Mouse (Mus musculus) monocyte, adult 2 months (primary cell): Measurements from ENCODE around the gene Atp11a.

Source experiments
- DNase-seq, 2 experiments: peaks; one replicate each; pipeline ENCODE4 v3.0.0; 2022; ENCODE audit warnings: low spot score in 2 of 2, low read depth in 1 of 2

The Atp11a gene

GRCm38 (mm10) chr8:12769296-12769695, 12.5 kb downstream of the Atp11a start:
- no peak for DNase-seq

GRCm38 (mm10) chr8:12772319-12772718, 15.5 kb downstream of the Atp11a start:
- DNase-seq = no peak

- DNase-seq = no peak
Observed at GRCm38 (mm10) chr8:12773914-12774313, 17.1 kb downstream of the Atp11a start.

- no peak for DNase-seq
Observed at GRCm38 (mm10) chr8:12774872-12775298, 18.1 kb downstream of the Atp11a start.

GRCm38 (mm10) chr8:12775302-12775975, 18.6 kb downstream of the Atp11a start:
- no peak for DNase-seq

- no peak for DNase-seq
Observed at GRCm38 (mm10) chr8:12776166-12776565, 19.4 kb downstream of the Atp11a start.

- no peak for DNase-seq
Observed at GRCm38 (mm10) chr8:12777171-12777570, 20.4 kb downstream of the Atp11a start.

GRCm38 (mm10) chr8:12779541-12779940, 22.7 kb downstream of the Atp11a start:
- DNase-seq = no peak

GRCm38 (mm10) chr8:12785508-12785907, 28.7 kb downstream of the Atp11a start:
- no peak for DNase-seq

- no peak for DNase-seq
Observed at GRCm38 (mm10) chr8:12786261-12786957, 29.6 kb downstream of the Atp11a start.

GRCm38 (mm10) chr8:12786958-12787301, 30.1 kb downstream of the Atp11a start:
- DNase-seq = no peak

GRCm38 (mm10) chr8:12787427-12787826, 30.6 kb downstream of the Atp11a start:
- DNase-seq = no peak

- DNase-seq = no peak
Observed at GRCm38 (mm10) chr8:12788695-12789094, 31.9 kb downstream of the Atp11a start.

- no peak for DNase-seq
Observed at GRCm38 (mm10) chr8:12795011-12795671, 38.3 kb downstream of the Atp11a start.

- no peak for DNase-seq
Observed at GRCm38 (mm10) chr8:12799099-12799498, 42.3 kb downstream of the Atp11a start.

GRCm38 (mm10) chr8:12799832-12800231, 43.0 kb downstream of the Atp11a start:
- DNase-seq = no peak

GRCm38 (mm10) chr8:12800246-12800645, 43.4 kb downstream of the Atp11a start:
- DNase-seq = no peak

GRCm38 (mm10) chr8:12801586-12801985, 44.8 kb downstream of the Atp11a start:
- DNase-seq = no peak

GRCm38 (mm10) chr8:12803121-12803520, 46.3 kb downstream of the Atp11a start:
- no peak for DNase-seq

- DNase-seq = no peak
Observed at GRCm38 (mm10) chr8:12804909-12805308, 48.1 kb downstream of the Atp11a start.

GRCm38 (mm10) chr8:12805569-12805968, 48.8 kb downstream of the Atp11a start:
- no peak for DNase-seq

- DNase-seq = no peak
Observed at GRCm38 (mm10) chr8:12808018-12808417, 51.2 kb downstream of the Atp11a start.
